Mouse (Mus musculus): Measurements from ENCODE around the gene Hoxc13.

- TF ChIP-seq CTCF (IDR thresholded peaks at IDR 0.05; ENCODE audit: control insufficient read depth, insufficient read depth, insufficient read length), result no peak
- no peak for TF ChIP-seq FOSL1 (IDR thresholded peaks at IDR 0.05; ENCODE audit: insufficient read depth, low read length, poor library complexity, severe bottlenecking)
- TF ChIP-seq MAX (IDR thresholded peaks at IDR 0.05), result no peak
- TF ChIP-seq CEBPB (IDR thresholded peaks at IDR 0.05; ENCODE audit: low read depth), result no peak
- no peak for TF ChIP-seq USF1 (IDR thresholded peaks at IDR 0.05; ENCODE audit: low read depth)
Observed at GRCm38 (mm10) chr15:102931706-102932358, 10.9 kb downstream of the Hoxc13 start.

Data from C2C12 (cell line).